In the genomic region with DNA sequence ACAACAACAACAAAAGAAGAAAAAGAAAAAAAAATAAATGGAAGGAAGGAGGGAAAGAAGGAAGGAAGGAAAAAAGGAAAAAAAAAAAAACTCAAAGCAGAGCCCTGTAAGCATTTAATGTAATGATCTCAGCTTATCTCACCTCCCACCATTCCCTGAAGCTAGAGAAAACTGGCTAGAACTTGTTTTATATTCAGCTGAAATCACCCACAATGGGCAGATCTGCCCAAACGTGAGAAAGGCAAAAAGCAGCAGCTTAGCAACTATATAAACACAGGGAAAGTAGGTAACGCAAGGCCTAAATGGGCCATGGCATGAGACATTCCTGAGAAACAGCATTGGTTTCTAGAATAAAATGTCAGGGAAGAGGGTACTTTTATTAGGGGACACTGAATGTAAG, we compare ENCODE assay signal across 18 mouse cellular contexts. TPM values are rescaled to one million over a fixed set of nuclear protein-coding genes. Genes with fewer than 3 reads are reported as not detected.
"Had no signal": no experiment of that assay in that cellular context is flagged by ENCODE, and none has a peak within 500 bp of the region (broad histone marks: within the 10 kb centered on the region; RNA-seq: fewer than 3 reads in every experiment).

No protein-coding gene starts in this region.

- H3K9ac ChIP-seq: limb, embryonic 12.5 days; limb, embryonic 15.5 days; liver, embryonic 14.5 days; liver, postnatal 0 days; lung, embryonic 14.5 days; stomach, embryonic 15.5 days had no signal

- H3K27ac ChIP-seq: limb, embryonic 12.5 days; limb, embryonic 15.5 days; liver, embryonic 14.5 days; macrophage; stomach, embryonic 15.5 days had no signal

- H3K4me3 ChIP-seq: limb, embryonic 12.5 days; limb, embryonic 15.5 days; stomach, embryonic 15.5 days had no signal

- DNase-seq: kidney, adult 18-20 months; kidney, adult 9 months; kidney, postnatal 14 days; kidney, postnatal 4 days; liver, postnatal 0 days; lung, embryonic 14.5 days; midbrain, embryonic 14.5 days; right cerebral cortex, postnatal 14 days; spleen, adult 18-20 months; thymus, postnatal 36 days had no signal

- ATAC-seq: intestine, embryonic 16.5 days; liver, postnatal 0 days; lung, postnatal 0 days had no signal

- H3K27me3 ChIP-seq: limb, embryonic 12.5 days; limb, embryonic 15.5 days; stomach, embryonic 15.5 days had no signal

- H3K9me3 ChIP-seq: limb, embryonic 12.5 days; limb, embryonic 15.5 days; stomach, embryonic 15.5 days had no signal

- H3K4me2 ChIP-seq: limb, embryonic 12.5 days; limb, embryonic 15.5 days; liver, embryonic 11.5 days; lung, embryonic 14.5 days; stomach, embryonic 15.5 days had no signal

RNA-seq across cellular contexts. Expression of gene Gm13199, which starts 26.7 kb away (rescaled TPM):
- polyA plus RNA-seq: macrophage had no signal
